Mouse (Mus musculus): ENCODE measurements around the gene Irak4.

Gene Irak4

GRCm38 (mm10) chr15:94620909-94621308 is 77.5 kb downstream of the Irak4 start:
- DNase-seq (ENCODE audit: low read depth, low spot score): no peak

- DNase-seq (ENCODE audit: low read depth, low spot score): no peak
Measured at GRCm38 (mm10) chr15:94628463-94628829, 85.0 kb downstream of the Irak4 start.

DNA sequence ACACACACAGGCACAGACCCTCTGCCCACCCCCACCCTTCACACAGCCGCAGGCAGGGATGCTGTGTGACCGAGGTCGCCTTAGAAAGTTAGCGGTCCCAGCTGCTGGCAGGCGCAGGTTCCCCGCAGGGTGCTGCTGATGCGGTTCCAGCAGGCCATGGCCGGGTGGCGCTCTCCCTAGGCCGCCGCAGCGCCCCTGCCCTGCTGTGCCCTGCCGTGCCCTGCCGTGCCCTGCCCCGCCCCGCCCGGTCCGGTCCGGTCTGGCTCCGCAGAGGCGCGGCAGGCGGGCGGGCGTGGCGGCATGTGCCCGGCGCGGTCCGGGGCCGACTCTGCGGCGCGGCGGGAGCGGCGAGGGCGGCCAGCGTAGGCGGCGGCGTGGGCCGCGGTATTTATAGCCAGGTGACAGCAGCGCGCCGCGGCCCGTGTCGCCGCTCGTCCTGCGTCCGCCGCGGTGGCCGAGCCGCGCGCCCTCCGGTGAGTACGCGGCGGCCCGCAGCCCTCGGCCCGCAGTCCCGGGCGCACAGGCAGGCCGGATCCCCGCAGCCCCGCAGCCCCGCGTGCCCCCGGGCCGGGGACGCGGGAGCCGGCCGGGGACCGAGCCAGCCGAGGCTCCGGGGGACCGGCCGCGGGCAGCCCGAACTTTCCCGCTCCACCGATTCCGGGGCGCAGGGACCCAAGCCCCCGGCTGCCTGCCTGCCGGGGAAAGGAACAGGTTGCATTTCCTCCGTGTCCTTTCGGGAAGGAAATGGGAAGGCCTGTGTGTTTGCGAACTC is 85.6 kb downstream of the Irak4 start, which contains the start of gene Tmem117:
Gene Tmem117, plus strand, starts transcription at position 403 of the 772 bp plus-strand sequence.
- DNase-seq (ENCODE audit: low read depth, low spot score): no peak

GRCm38 (mm10) chr15:94630553-94630952 is 87.1 kb downstream of the Irak4 start:
- no peak for DNase-seq (ENCODE audit: low read depth, low spot score)
